8 mouse cellular contexts compared by ENCODE assay signal in genomic region chr2:156863487-156864160, GRCm38 (mm10). TPM values are rescaled to one million over a fixed set of nuclear protein-coding genes. Genes with fewer than 3 reads are reported as not detected.
DNase-seq lines count a peak whose midpoint lies in the region; ATAC-seq and TF ChIP-seq lines count a peak whose summit lies in the region.

No protein-coding gene starts in this region.

- TF ChIP-seq CTCF in left cerebral cortex, adult 2 months (IDR thresholded peaks at IDR 0.05): no peak

- no peaks in the 10 kb centered on the region for H3K9me3 ChIP-seq in embryonic facial prominence, embryonic 11.5 days (replicated peaks; ENCODE audit: control insufficient read depth, low read length)
- no peaks in the 10 kb centered on the region for H3K9me3 ChIP-seq in stomach, embryonic 15.5 days

- 3% methylated on average over 28 of the region's 28 CpGs for WGBS in embryonic facial prominence, embryonic 11.5 days
- under 1% methylated on average over 28 of the region's 28 CpGs for WGBS in stomach, embryonic 15.5 days

- no peaks in the 10 kb centered on the region for H3K27me3 ChIP-seq in embryonic facial prominence, embryonic 11.5 days (ENCODE audit: control insufficient read depth, insufficient read depth, low read length)
- no peaks in the 10 kb centered on the region for H3K27me3 ChIP-seq in stomach, embryonic 15.5 days (replicated peaks)

- H3K4me3 ChIP-seq in left cerebral cortex, adult 2 months: peak overlapping the region; percentile 97
- H3K4me3 ChIP-seq in embryonic facial prominence, embryonic 11.5 days (ENCODE audit: low read depth, low read length): peak overlapping the region; percentile 92
- peak overlapping the region; percentile 97 for H3K4me3 ChIP-seq in stomach, embryonic 15.5 days (replicated peaks)

- intact Hi-C loops in left cerebral cortex, adult 2 months (cut with DNase I): loop anchor here (5.0 to 10.0 kb wide), 2 partner anchors 141 to 319 kb away; partner anchors contain the start of gene Aar2
- intact Hi-C loops in heart, postnatal 25 days (cut with DNase I): loop anchor here (5.0 kb wide), 1 partner anchor 141 kb away; no protein-coding TSS in a partner anchor

- no peak; the same call in 1 of the 2 replicates for ATAC-seq in embryonic facial prominence, embryonic 11.5 days (replicated peaks; ENCODE audit: insufficient number of reproducible peaks, low FRiP score, low TSS enrichment, low read depth)
- ATAC-seq in megakaryocyte-erythroid progenitor cell, adult 5-6 weeks (replicated peaks; ENCODE audit: low FRiP score, low TSS enrichment, poor library complexity, severe bottlenecking): peak; percentile 42
- ATAC-seq in stomach, embryonic 15.5 days (ENCODE audit: insufficient read depth, low FRiP score, low read depth): no peak

- H3K36me3 ChIP-seq in embryonic facial prominence, embryonic 11.5 days (replicated peaks; ENCODE audit: control insufficient read depth, insufficient read depth, low read depth, low read length): no peaks in the 10 kb centered on the region
- H3K36me3 ChIP-seq in stomach, embryonic 15.5 days: peaks cover 9% of the 10 kb centered on the region; the same call in 1 of the 2 replicates

- peak overlapping the region; percentile 81 for H3K27ac ChIP-seq in left cerebral cortex, adult 2 months
- peak overlapping the region; percentile 60 for H3K27ac ChIP-seq in embryonic facial prominence, embryonic 11.5 days (replicated peaks; ENCODE audit: low read depth, low read length)
- peak overlapping the region; percentile 92 for H3K27ac ChIP-seq in stomach, embryonic 15.5 days

- peak overlapping the region; percentile 86 for H3K4me2 ChIP-seq in embryonic facial prominence, embryonic 11.5 days (ENCODE audit: low read depth, low read length)
- H3K4me2 ChIP-seq in stomach, embryonic 15.5 days: peak overlapping the region; percentile 76

- no peaks in the 10 kb centered on the region for H3K4me1 ChIP-seq in embryonic facial prominence, embryonic 11.5 days (ENCODE audit: control insufficient read depth, insufficient read depth, low read length)
- H3K4me1 ChIP-seq in stomach, embryonic 15.5 days: peaks cover 22% of the 10 kb centered on the region; the same call in 1 of the 2 replicates

- H3K9ac ChIP-seq in embryonic facial prominence, embryonic 11.5 days (replicated peaks; ENCODE audit: low read length): peak overlapping the region; percentile 90
- peak overlapping the region; percentile 96 for H3K9ac ChIP-seq in stomach, embryonic 15.5 days

- no peak for DNase-seq in left cerebral cortex, adult 2 months (ENCODE audit: extremely low spot score in 1 of 2, low spot score in 2 of 2)
- no peak for DNase-seq in left cerebral cortex, adult 8-10 months (ENCODE audit: low spot score in 2 of 2)
- DNase-seq in embryonic facial prominence, embryonic 11.5 days (ENCODE audit: low spot score): no peak
- peak; percentile 31 for DNase-seq in heart, postnatal 25 days (ENCODE audit: low spot score)
- peak; percentile 46 to 66 for DNase-seq in kidney, postnatal 4 days
- no peak for DNase-seq in left cerebral cortex, adult 9 months (ENCODE audit: low spot score in 2 of 2)

RNA-seq across cellular contexts. Expression of gene Rab5if, which starts 0.7 kb away (rescaled TPM):
- total RNA-seq in left cerebral cortex, adult 2 months (2021): 10 to 100 TPM; 87.1 to 94.4 TPM
- 10 to 100 TPM; 75.3 to 83.0 (median 79.6) TPM for total RNA-seq in left cerebral cortex, adult 8-10 months (2022)
- polyA plus RNA-seq in embryonic facial prominence, embryonic 11.5 days (2014; fragmentation: Nextera tagmentation; extraction: Ambion mirVana): 217 and 219 TPM in 2 replicates
- 100 to 1,000 TPM; 124 to 125 TPM for total RNA-seq in heart, postnatal 25 days (2021)
- total RNA-seq in megakaryocyte-erythroid progenitor cell, adult 5-6 weeks (2014; fragmentation: Nextera tagmentation): 197 and 208 TPM in 2 replicates
- total RNA-seq in megakaryocyte-erythroid progenitor cell, adult 5-6 weeks (2017): 130 and 141 TPM in 2 replicates
- polyA plus RNA-seq in stomach, embryonic 15.5 days (2015; fragmentation: Nextera tagmentation; extraction: Ambion mirVana): 224 and 234 TPM in 2 replicates

RNA-seq across cellular contexts. Expression of gene 4930518I15Rik, which starts 5.9 kb away (rescaled TPM):
- total RNA-seq in left cerebral cortex, adult 2 months (2021): 1 to 10 TPM; 2.8 TPM
- 1 to 10 TPM; 2.4 to 3.6 (median 2.8) TPM for total RNA-seq in left cerebral cortex, adult 8-10 months (2022)
- 4.3 and 5.5 TPM in 2 replicates for polyA plus RNA-seq in embryonic facial prominence, embryonic 11.5 days (2014; fragmentation: Nextera tagmentation; extraction: Ambion mirVana)
- total RNA-seq in heart, postnatal 25 days (2021): under 1 TPM; 0.57 to 0.89 TPM
- 3.6 and 5.9 TPM in 2 replicates for total RNA-seq in megakaryocyte-erythroid progenitor cell, adult 5-6 weeks (2014; fragmentation: Nextera tagmentation)
- total RNA-seq in megakaryocyte-erythroid progenitor cell, adult 5-6 weeks (2017): 0.84 TPM in 1 of 2 replicates, not detected in the other
- polyA plus RNA-seq in stomach, embryonic 15.5 days (2015; fragmentation: Nextera tagmentation; extraction: Ambion mirVana): 8.1 and 9.1 TPM in 2 replicates

RNA-seq across cellular contexts. Expression of gene Sla2, which starts 23.4 kb away (rescaled TPM):
- total RNA-seq in left cerebral cortex, adult 2 months (2021): under 1 TPM; 0.41 to 0.51 TPM
- total RNA-seq in left cerebral cortex, adult 8-10 months (2022): under 1 TPM; 0.26 to 0.68 (median 0.30) TPM
- polyA plus RNA-seq in embryonic facial prominence, embryonic 11.5 days (2014; fragmentation: Nextera tagmentation; extraction: Ambion mirVana): 0.46 and 0.48 TPM in 2 replicates
- not detected for total RNA-seq in heart, postnatal 25 days (2021)
- total RNA-seq in megakaryocyte-erythroid progenitor cell, adult 5-6 weeks (2014; fragmentation: Nextera tagmentation): 0.35 and 0.74 TPM in 2 replicates
- 1.7 and 1.8 TPM in 2 replicates for total RNA-seq in megakaryocyte-erythroid progenitor cell, adult 5-6 weeks (2017)
- polyA plus RNA-seq in stomach, embryonic 15.5 days (2015; fragmentation: Nextera tagmentation; extraction: Ambion mirVana): 0.34 and 0.58 TPM in 2 replicates

RNA-seq across cellular contexts. Expression of gene Tgif2, which starts 23.8 kb away (rescaled TPM):
- under 1 TPM; 0.68 to 0.89 TPM for total RNA-seq in left cerebral cortex, adult 2 months (2021)
- total RNA-seq in left cerebral cortex, adult 8-10 months (2022): 1 to 10 TPM in 2 of 4 experiments, under 1 TPM in 2; 0.55 to 1.1 (median 0.84) TPM
- polyA plus RNA-seq in embryonic facial prominence, embryonic 11.5 days (2014; fragmentation: Nextera tagmentation; extraction: Ambion mirVana): 91.0 and 97.6 TPM in 2 replicates
- under 1 TPM; 0.75 to 0.95 TPM for total RNA-seq in heart, postnatal 25 days (2021)
- 17.1 and 27.3 TPM in 2 replicates for total RNA-seq in megakaryocyte-erythroid progenitor cell, adult 5-6 weeks (2014; fragmentation: Nextera tagmentation)
- total RNA-seq in megakaryocyte-erythroid progenitor cell, adult 5-6 weeks (2017): 16.3 and 17.5 TPM in 2 replicates
- 41.5 and 45.9 TPM in 2 replicates for polyA plus RNA-seq in stomach, embryonic 15.5 days (2015; fragmentation: Nextera tagmentation; extraction: Ambion mirVana)

Comparison
In these comparisons a context has a peak if more than half of its experiments do, and no peak if none do; other contexts are left out.
1. DNase-seq: peak in heart, postnatal 25 days (single experiment) and kidney, postnatal 4 days (2 of 2); none in left cerebral cortex, adult 2 months (0 of 2), left cerebral cortex, adult 8-10 months (0 of 2), embryonic facial prominence, embryonic 11.5 days (single experiment) and left cerebral cortex, adult 9 months (0 of 2).
2. Peak in every context shown above with its lines, with median percentiles within 50 percentile points of each other: H3K27ac ChIP-seq and H3K4me3 ChIP-seq.